Mouse (Mus musculus) cortical plate, adult 2 months (tissue): ENCODE data around the gene Csf2rb.

ENCODE experiments used
- CTCF ChIP-seq: fragments of 200-500 bp; IDR thresholded peaks from 2 replicates; pipeline ENCODE4 v1.5.1; 2011; ENCODE audit warnings: mild to moderate bottlenecking, control low read depth, low read length; ENCODE audit not compliant: insufficient read depth; ENCODE audit errors: extremely low read depth
- POLR2A ChIP-seq: fragments of 200-500 bp; IDR thresholded peaks from 2 replicates; pipeline ENCODE4 v1.6.1; 2011; ENCODE audit warnings: mild to moderate bottlenecking, low read length, control low read depth; ENCODE audit not compliant: insufficient read depth; ENCODE audit errors: extremely low read depth

DNA sequence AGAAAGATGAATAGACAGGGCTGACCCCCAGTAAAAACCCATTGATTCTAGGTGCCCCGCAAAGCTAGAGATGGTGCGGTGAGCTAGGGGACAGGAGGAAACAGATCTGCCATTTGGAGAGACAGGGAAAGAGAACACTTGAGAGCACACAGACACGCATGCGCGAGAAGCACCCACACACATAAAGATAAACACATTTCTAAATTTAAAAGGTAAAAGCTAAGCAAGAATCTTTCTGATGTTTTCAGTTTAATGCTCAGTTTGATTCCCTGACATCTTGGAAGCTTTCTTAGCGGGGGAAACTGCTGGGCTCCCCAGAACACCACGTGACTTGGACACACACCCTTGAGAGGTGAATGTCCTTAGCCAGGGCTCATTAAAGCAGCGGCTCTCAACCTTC is 41.3 kb downstream of the Csf2rb start:
- peak; percentile 47; the same call in 1 of the 2 replicates for TF ChIP-seq POLR2A
- TF ChIP-seq CTCF: no peak
